Mouse (Mus musculus) heart, embryonic 16.5 days (tissue): ENCODE measurements around the gene Pet2. TPM values are rescaled to one million over a fixed set of nuclear protein-coding genes. Genes with fewer than 3 reads are reported as not detected.

Experiments
- ATAC-seq: fragments of 200-750 bp; cut with Nextera tagmentation; replicated peaks from 2 replicates; pipeline ENCODE4 v1.8.0; 2017; ENCODE audit warnings: moderate number of reproducible peaks; ENCODE audit not compliant: insufficient read depth, low FRiP score; ENCODE audit errors: extremely low read depth
- H3K27ac ChIP-seq: fragments of 300-500 bp; sonication (generic); 2 replicates; pipeline ENCODE4 v1.5.1; 2014; ENCODE audit warnings: mild to moderate bottlenecking, low read length, control low read depth, moderate library complexity
- H3K27me3 ChIP-seq: fragments of 300-500 bp; sonication (generic); 2 replicates; pipeline ENCODE4 v1.6.1; 2014; ENCODE audit warnings: low read length, mixed read lengths; ENCODE audit not compliant: control insufficient read depth, insufficient read depth
- H3K36me3 ChIP-seq: fragments of 300-500 bp; sonication (generic); 2 replicates; pipeline ENCODE4 v1.6.1; 2014; ENCODE audit not compliant: control insufficient read depth, insufficient read depth
- H3K4me1 ChIP-seq: fragments of 300-500 bp; sonication (generic); 2 replicates; pipeline ENCODE4 v1.6.1; 2014; ENCODE audit warnings: low read length, mixed read lengths; ENCODE audit not compliant: control insufficient read depth, insufficient read depth
- H3K4me2 ChIP-seq: fragments of 300-500 bp; sonication (generic); 2 replicates; pipeline ENCODE4 v1.6.1; 2014; ENCODE audit warnings: low read depth, mild to moderate bottlenecking, control low read depth, low read length
- H3K4me3 ChIP-seq: fragments of 300-500 bp; sonication (generic); 2 replicates; pipeline ENCODE4 v1.5.1; 2014; ENCODE audit warnings: mild to moderate bottlenecking, control low read depth, low read length
- H3K9ac ChIP-seq: fragments of 300-500 bp; sonication (generic); 2 replicates; pipeline ENCODE4 v1.6.1; 2014; ENCODE audit warnings: low read length, control low read depth
- H3K9me3 ChIP-seq: fragments of 300-500 bp; sonication (generic); replicated peaks from 2 replicates; pipeline ENCODE4 v1.6.1; 2016; ENCODE audit warnings: low read length; ENCODE audit not compliant: control insufficient read depth
- WGBS: fragments of 180-500 bp; shearing (Covaris S2); extraction: QIAGEN DNeasy Blood & Tissue Kit; methylation state at CpG from one replicate; pipeline ENCODE4 v1.1.7; 2014; 5-methylcytosine and 5-hydroxymethylcytosine counted together
- polyA plus RNA-seq: library from polyadenylated mRNA; unstranded; fragments of >200 nt; fragmentation: Nextera tagmentation; extraction: Ambion mirVana; gene quantifications from 2 replicates; pipeline ENCODE4 v1.2.1, GENCODE M21; 2015

Pet2 gene
- not detected in 2 replicates for polyA plus RNA-seq

DNA sequence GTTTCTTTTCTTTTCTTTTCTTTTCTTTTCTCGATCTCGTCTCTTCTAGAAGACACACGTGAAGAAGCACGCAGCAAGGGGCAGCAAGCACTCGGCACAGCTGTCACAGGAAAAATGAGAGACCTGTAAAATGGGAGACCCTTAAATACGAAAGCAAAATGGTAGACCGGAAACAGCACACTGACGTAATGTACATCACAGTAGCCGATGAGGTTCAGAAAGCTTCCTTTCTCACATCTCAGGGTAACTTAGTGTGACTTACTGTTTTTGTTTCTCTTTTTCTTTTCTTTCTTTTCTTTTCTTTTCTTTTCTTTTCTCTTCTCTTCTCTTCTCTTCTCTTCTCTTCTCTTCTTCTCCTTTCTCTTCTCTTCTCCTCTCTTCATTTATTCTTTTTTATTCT lies at the start of gene Pet2:
Gene Pet2, minus strand, starts transcription at position 101 of the 400 bp plus-strand sequence.
- no peaks in the 10 kb centered on the region for H3K36me3 ChIP-seq
- H3K4me3 ChIP-seq = no peak within 1 kb of the TSS
- no peak for ATAC-seq
- H3K4me2 ChIP-seq = no peak within 1 kb of the TSS
- no peaks in the 10 kb centered on the region for H3K4me1 ChIP-seq
- H3K27ac ChIP-seq = no peak within 1 kb of the TSS
- 87% methylated on average over 9 of the region's 9 CpGs for WGBS
- H3K9me3 ChIP-seq = no peaks in the 10 kb centered on the region; the same call in 1 of the 2 replicates
- H3K9ac ChIP-seq = no peak within 1 kb of the TSS
- no peaks in the 10 kb centered on the region for H3K27me3 ChIP-seq
